ENCODE assay signal across 16 mouse cellular contexts in the genomic region with DNA sequence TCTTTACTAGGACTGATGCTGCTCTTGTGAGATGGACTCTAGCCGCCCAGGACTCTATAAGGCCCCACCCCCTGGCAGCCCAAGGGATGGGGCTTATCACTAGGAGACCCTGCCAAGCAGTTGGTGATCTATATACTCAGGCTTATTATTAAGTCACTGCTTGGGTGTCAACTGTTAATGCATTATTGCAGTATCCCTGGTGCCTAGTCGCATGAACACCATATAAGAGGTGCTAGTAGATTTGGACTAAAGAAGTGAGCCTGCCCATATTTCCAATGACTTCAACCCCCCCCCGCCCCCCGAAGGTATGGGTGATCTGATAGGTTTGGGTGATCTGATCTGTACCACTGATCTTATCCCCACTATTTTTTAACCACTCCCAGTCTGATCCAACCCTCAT. TPM values are rescaled to one million over a fixed set of nuclear protein-coding genes. Genes with fewer than 3 reads are reported as not detected.
A peak's percentile ranks its signal among the peaks of the same experiment; 100 is the strongest.
DNase-seq lines count a peak whose midpoint lies in the region; ATAC-seq lines count a peak whose summit lies in the region.
"Had no signal": no experiment of that assay in that cellular context is flagged by ENCODE, and none has a peak within 500 bp of the region (broad histone marks: within the 10 kb centered on the region; RNA-seq: fewer than 3 reads in every experiment).

A gene (minus strand): TSS at position 101 of the 400 bp plus-strand sequence.

- no peak within 1 kb of the TSS for H3K4me3 ChIP-seq in liver, embryonic 12.5 days
- H3K4me3 ChIP-seq: heart, embryonic 12.5 days; hindbrain, embryonic 12.5 days; limb, embryonic 12.5 days; stomach, embryonic 15.5 days had no signal

- H3K27me3 ChIP-seq in liver, embryonic 12.5 days (replicated peaks), result no peaks in the 10 kb centered on the region
- H3K27me3 ChIP-seq: heart, embryonic 12.5 days; hindbrain, embryonic 12.5 days; limb, embryonic 12.5 days; stomach, embryonic 15.5 days had no signal

- no peak within 1 kb of the TSS for H3K4me2 ChIP-seq in liver, embryonic 12.5 days
- H3K4me2 ChIP-seq: heart, embryonic 12.5 days; hindbrain, embryonic 12.5 days; limb, embryonic 12.5 days; stomach, embryonic 15.5 days had no signal

- no peak within 1 kb of the TSS for H3K9ac ChIP-seq in liver, embryonic 12.5 days
- H3K9ac ChIP-seq: forebrain, postnatal 0 days; heart, embryonic 12.5 days; hindbrain, embryonic 12.5 days; limb, embryonic 12.5 days; stomach, embryonic 15.5 days had no signal

- no peak for ATAC-seq in liver, embryonic 12.5 days
- ATAC-seq: forebrain, postnatal 0 days had no signal

- H3K9me3 ChIP-seq in liver, embryonic 12.5 days (replicated peaks), result no peaks in the 10 kb centered on the region
- H3K9me3 ChIP-seq: hindbrain, embryonic 12.5 days; limb, embryonic 12.5 days; stomach, embryonic 15.5 days had no signal

- H3K36me3 ChIP-seq in liver, embryonic 12.5 days, result no peaks in the 10 kb centered on the region
- H3K36me3 ChIP-seq: heart, embryonic 12.5 days; hindbrain, embryonic 12.5 days; limb, embryonic 12.5 days; stomach, embryonic 15.5 days had no signal

- H3K4me1 ChIP-seq in liver, embryonic 12.5 days, result peaks cover 21% of the 10 kb centered on the region
- H3K4me1 ChIP-seq: heart, embryonic 12.5 days; hindbrain, embryonic 12.5 days; limb, embryonic 12.5 days; stomach, embryonic 15.5 days had no signal

- H3K27ac ChIP-seq in liver, embryonic 12.5 days, result no peak within 1 kb of the TSS
- H3K27ac ChIP-seq: hindbrain, embryonic 12.5 days; limb, embryonic 12.5 days; macrophage; stomach, embryonic 15.5 days had no signal

- peak; percentile 53 for DNase-seq in heart, adult 11 months
- DNase-seq in heart, postnatal 4 days, result no peak
- DNase-seq in adrenal gland, postnatal 14 days, result no peak
- DNase-seq in layer of hippocampus, postnatal 10 days (ENCODE audit: low spot score in 2 of 2), result no peak
- no peak for DNase-seq in cerebellum, postnatal 36 days
- DNase-seq in heart, adult 18-20 months, result no peak
- DNase-seq in thymus, postnatal 0 days (ENCODE audit: low spot score), result no peak
- DNase-seq: cerebellum, postnatal 10 days; forebrain, postnatal 0 days; kidney, adult 18-20 months had no signal

- 76% methylated on average over 4 of the region's 4 CpGs for WGBS in liver, embryonic 12.5 days (ENCODE audit: insufficient replicate concordance)

RNA-seq across cellular contexts. Expression of the gene that starts here (rescaled TPM):
- total RNA-seq in heart, postnatal 4 days (2021), result 1 to 10 TPM in 1 of 2 experiments, under 1 TPM in 1; 0.69 to 1.7 TPM
- 24.9 and 35.0 TPM in 2 replicates for total RNA-seq in adrenal gland, postnatal 14 days (2021)
- total RNA-seq in layer of hippocampus, postnatal 10 days (2021), result 10 to 100 TPM; 23.5 to 24.7 TPM
- polyA plus RNA-seq in liver, embryonic 12.5 days (2016; fragmentation: Nextera tagmentation; extraction: Ambion mirVana), result 29.8 and 32.2 TPM in 2 replicates
- 1 to 10 TPM; 1.3 to 1.7 TPM for total RNA-seq in heart, adult 18-20 months (2021)
- 0.24 and 0.35 TPM in 2 replicates for polyA plus RNA-seq in thymus, postnatal 0 days (2015; fragmentation: Nextera tagmentation; extraction: Ambion mirVana)
- polyA plus RNA-seq: macrophage had no signal

Comparison
In these comparisons a context has a peak if more than half of its experiments do, and no peak if none do; other contexts are left out.
1. RNA of the gene that starts here (polyA plus RNA-seq): 29.8 to 32.2 TPM in liver, embryonic 12.5 days; 0.24 to 0.35 TPM in thymus, postnatal 0 days; every median in the first group is over 10 times any median in the second.